Mouse (Mus musculus): ENCODE data around the gene Procr. TPM values are rescaled to one million over a fixed set of nuclear protein-coding genes. Genes with fewer than 3 reads are reported as not detected.

Procr gene
- polyA plus RNA-seq (2015; fragmentation: Nextera tagmentation; extraction: Ambion mirVana) = 0.96 and 1.4 TPM in 2 replicates

DNA sequence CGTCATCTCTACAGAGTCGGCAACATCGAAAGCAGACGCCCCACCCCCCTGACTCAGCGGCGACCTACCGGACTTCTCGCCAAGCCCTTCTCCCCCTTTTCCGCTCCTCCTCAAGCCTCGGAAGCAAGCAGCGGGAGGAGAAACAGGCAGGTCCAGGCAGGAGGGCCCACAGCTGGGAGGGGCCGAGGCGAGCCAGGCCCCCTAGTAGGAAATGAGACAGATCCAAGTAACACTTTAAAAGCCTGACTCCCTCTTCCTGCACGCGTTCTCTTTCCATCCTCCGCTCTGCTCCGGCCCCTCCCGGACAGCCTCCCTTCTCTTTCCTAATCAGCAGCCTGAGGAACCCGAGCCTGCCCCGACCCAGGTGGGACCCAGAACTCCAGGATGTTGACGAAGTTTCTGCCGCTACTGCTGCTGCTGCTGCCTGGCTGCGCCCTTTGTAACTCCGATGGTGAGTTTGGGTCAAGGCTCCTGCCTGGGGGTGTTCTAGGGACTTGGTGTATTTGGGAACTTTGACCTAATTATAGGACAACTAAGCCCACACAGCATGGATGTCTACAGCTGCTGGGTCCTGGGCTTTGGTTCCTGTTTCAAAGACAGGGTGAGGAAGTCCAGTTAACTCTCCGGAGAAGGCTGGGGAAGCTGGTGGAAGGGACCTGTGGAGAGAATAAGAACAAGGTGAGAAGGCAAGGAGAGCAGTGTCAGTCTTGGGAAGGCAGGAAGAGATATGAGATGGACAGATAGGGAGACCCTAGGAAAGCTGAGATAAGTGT is at the start of gene Procr:
TSS of gene Procr (plus strand) at position 104 of the 773 bp plus-strand sequence.
- peak; percentile 39; the same call in 1 of the 2 replicates for ATAC-seq (ENCODE audit: low read depth)
- Histone ChIP-seq H3K4me2 (ENCODE audit: low read depth, low read length) (peak within 1 kb of the TSS; percentile 51), H3K27ac (ENCODE audit: low read length) (no peak within 1 kb of the TSS), H3K4me1 (ENCODE audit: control insufficient read depth, low read depth, low read length) (no peaks in the 10 kb centered on the region), H3K9ac (ENCODE audit: low read depth, low read length) (no peak within 1 kb of the TSS), H3K4me3 (ENCODE audit: low read depth, low read length) (peak within 1 kb of the TSS; percentile 25), H3K9me3 (replicated peaks; ENCODE audit: control insufficient read depth, low read length) (no peaks in the 10 kb centered on the region), H3K27me3 (ENCODE audit: control insufficient read depth, insufficient read depth, low read depth, low read length) (peaks cover 7% of the 10 kb centered on the region), H3K36me3 (ENCODE audit: control insufficient read depth, insufficient read depth) (no peaks in the 10 kb centered on the region)
- 1% methylated on average over 25 of the region's 25 CpGs for WGBS (ENCODE audit: insufficient replicate concordance)

DNA sequence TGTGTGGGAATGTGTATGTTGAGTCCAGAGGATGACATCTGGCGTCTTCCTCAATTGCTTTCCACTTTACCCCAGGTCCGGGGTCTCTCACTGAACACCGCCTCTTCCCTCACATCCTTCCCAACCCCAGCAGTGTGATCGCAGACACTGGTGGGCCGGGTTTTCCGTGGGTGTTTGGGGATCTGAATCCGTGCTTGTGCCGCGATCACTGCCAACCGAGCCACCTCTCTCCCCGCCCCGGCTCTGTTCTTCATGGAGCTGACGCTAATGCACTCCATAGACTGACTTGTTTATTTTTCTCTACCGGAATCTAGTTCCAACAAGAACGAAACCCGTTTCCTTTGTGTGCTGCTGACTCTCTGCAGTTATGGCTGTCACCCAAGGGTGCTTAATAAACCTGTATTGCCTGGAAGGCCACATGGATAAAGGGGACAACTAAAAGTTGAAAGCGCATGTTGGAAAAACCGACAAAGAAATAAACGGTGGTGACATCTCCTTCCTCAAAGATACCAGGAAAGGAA is 49.5 kb upstream of the Procr start:
- Histone ChIP-seq H3K9me3 (replicated peaks; ENCODE audit: control insufficient read depth, low read length) (no peaks in the 10 kb centered on the region), H3K9ac (ENCODE audit: low read depth, low read length) (no peak overlapping the region), H3K4me1 (ENCODE audit: control insufficient read depth, low read depth, low read length) (no peaks in the 10 kb centered on the region), H3K27me3 (ENCODE audit: control insufficient read depth, insufficient read depth, low read depth, low read length) (no peaks in the 10 kb centered on the region), H3K4me2 (ENCODE audit: low read depth, low read length) (no peak overlapping the region), H3K27ac (ENCODE audit: low read length) (no peak overlapping the region), H3K36me3 (ENCODE audit: control insufficient read depth, insufficient read depth) (no peaks in the 10 kb centered on the region; the same call in 1 of the 2 replicates), H3K4me3 (ENCODE audit: low read depth, low read length) (no peak overlapping the region)
- 82% methylated on average over 19 of the region's 19 CpGs for WGBS (ENCODE audit: insufficient replicate concordance)
- no peak for ATAC-seq (ENCODE audit: low read depth)

- Histone ChIP-seq H3K4me2 (ENCODE audit: low read depth, low read length) (no peak overlapping the region), H3K4me3 (ENCODE audit: low read depth, low read length) (no peak overlapping the region), H3K27ac (ENCODE audit: low read length) (no peak overlapping the region), H3K27me3 (ENCODE audit: control insufficient read depth, insufficient read depth, low read depth, low read length) (no peaks in the 10 kb centered on the region), H3K4me1 (ENCODE audit: control insufficient read depth, low read depth, low read length) (no peaks in the 10 kb centered on the region), H3K36me3 (ENCODE audit: control insufficient read depth, insufficient read depth) (no peaks in the 10 kb centered on the region; the same call in 1 of the 2 replicates), H3K9ac (ENCODE audit: low read depth, low read length) (no peak overlapping the region), H3K9me3 (replicated peaks; ENCODE audit: control insufficient read depth, low read length) (no peaks in the 10 kb centered on the region)
- ATAC-seq (ENCODE audit: low read depth) = no peak
- WGBS (ENCODE audit: insufficient replicate concordance) = 61% methylated on average over 4 of the region's 4 CpGs
Observed at GRCm38 (mm10) chr2:155703630-155704029, 47.3 kb upstream of the Procr start.

- H3K27me3 ChIP-seq (ENCODE audit: control insufficient read depth, insufficient read depth, low read depth, low read length) = no peaks in the 10 kb centered on the region
- no peak overlapping the region for H3K9ac ChIP-seq (ENCODE audit: low read depth, low read length)
- H3K4me3 ChIP-seq (ENCODE audit: low read depth, low read length) = no peak overlapping the region
- ATAC-seq (ENCODE audit: low read depth) = no peak
- H3K4me1 ChIP-seq (ENCODE audit: control insufficient read depth, low read depth, low read length) = no peaks in the 10 kb centered on the region
- no peak overlapping the region for H3K27ac ChIP-seq (ENCODE audit: low read length)
- no peaks in the 10 kb centered on the region; the same call in 1 of the 2 replicates for H3K36me3 ChIP-seq (ENCODE audit: control insufficient read depth, insufficient read depth)
- WGBS (ENCODE audit: insufficient replicate concordance) = 73% methylated on average over 4 of the region's 4 CpGs
- no peaks in the 10 kb centered on the region for H3K9me3 ChIP-seq (replicated peaks; ENCODE audit: control insufficient read depth, low read length)
- no peak overlapping the region for H3K4me2 ChIP-seq (ENCODE audit: low read depth, low read length)
Observed at GRCm38 (mm10) chr2:155707251-155707650, 43.7 kb upstream of the Procr start.

- Histone ChIP-seq H3K9ac (ENCODE audit: low read depth, low read length) (no peak overlapping the region), H3K4me1 (ENCODE audit: control insufficient read depth, low read depth, low read length) (no peaks in the 10 kb centered on the region), H3K36me3 (ENCODE audit: control insufficient read depth, insufficient read depth) (no peaks in the 10 kb centered on the region; the same call in 1 of the 2 replicates), H3K4me3 (ENCODE audit: low read depth, low read length) (no peak overlapping the region), H3K27me3 (ENCODE audit: control insufficient read depth, insufficient read depth, low read depth, low read length) (no peaks in the 10 kb centered on the region), H3K9me3 (replicated peaks; ENCODE audit: control insufficient read depth, low read length) (no peaks in the 10 kb centered on the region), H3K4me2 (ENCODE audit: low read depth, low read length) (no peak overlapping the region), H3K27ac (ENCODE audit: low read length) (no peak overlapping the region)
- no peak for ATAC-seq (ENCODE audit: low read depth)
- WGBS (ENCODE audit: insufficient replicate concordance) = 56% methylated on average over 11 of the region's 11 CpGs
Observed at GRCm38 (mm10) chr2:155710557-155710956, 40.4 kb upstream of the Procr start.

DNA sequence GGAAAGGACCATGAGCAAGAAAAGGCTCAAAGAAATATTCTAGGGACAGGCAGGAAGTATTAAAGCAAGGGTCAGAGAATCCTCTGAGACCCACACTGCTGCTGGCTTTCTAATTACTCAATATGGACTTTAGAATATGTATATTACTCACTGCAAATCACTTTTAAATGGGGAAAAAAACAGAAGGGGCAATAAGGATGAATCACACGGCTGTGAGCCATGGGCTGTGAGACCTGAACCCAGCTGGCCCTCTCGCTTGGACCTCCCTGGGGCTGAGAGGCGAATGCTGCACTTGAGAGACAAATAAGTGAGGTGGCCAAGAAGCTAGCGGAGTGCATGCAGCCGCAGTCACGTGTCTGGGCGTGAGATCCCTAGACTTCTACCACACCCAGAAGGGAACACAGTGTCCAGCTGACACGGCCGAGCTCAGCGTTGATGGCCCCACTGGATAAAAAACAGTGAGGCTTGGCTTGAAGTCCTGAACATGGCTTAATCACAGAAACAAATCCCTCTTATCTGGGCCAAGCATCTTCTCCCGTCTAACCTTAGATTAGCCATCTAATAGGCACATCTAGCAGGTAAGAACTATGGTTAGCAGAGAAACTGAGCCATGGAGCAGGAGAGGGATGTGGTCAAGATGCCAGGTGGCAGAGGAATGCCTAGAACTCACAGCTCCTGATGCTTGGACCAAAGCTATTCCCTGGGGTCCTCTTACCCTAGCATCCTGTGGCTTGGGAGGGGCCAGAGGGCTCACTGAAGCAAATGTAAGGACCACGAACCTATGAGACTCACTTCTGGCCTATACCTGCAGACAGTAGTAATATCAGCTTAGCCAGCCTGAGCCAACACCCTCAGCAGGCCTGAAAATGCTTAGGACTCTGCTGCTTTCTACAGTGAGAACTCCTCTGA is 33.6 kb upstream of the Procr start:
- Histone ChIP-seq H3K27me3 (ENCODE audit: control insufficient read depth, insufficient read depth, low read depth, low read length) (no peaks in the 10 kb centered on the region), H3K9me3 (replicated peaks; ENCODE audit: control insufficient read depth, low read length) (no peaks in the 10 kb centered on the region), H3K36me3 (ENCODE audit: control insufficient read depth, insufficient read depth) (peaks cover 4% of the 10 kb centered on the region; the same call in 1 of the 2 replicates), H3K9ac (ENCODE audit: low read depth, low read length) (no peak overlapping the region), H3K4me1 (ENCODE audit: control insufficient read depth, low read depth, low read length) (no peaks in the 10 kb centered on the region), H3K4me3 (ENCODE audit: low read depth, low read length) (no peak overlapping the region), H3K27ac (ENCODE audit: low read length) (no peak overlapping the region), H3K4me2 (ENCODE audit: low read depth, low read length) (no peak overlapping the region)
- ATAC-seq (ENCODE audit: low read depth) = no peak
- 73% methylated on average over 12 of the region's 12 CpGs for WGBS (ENCODE audit: insufficient replicate concordance)

DNA sequence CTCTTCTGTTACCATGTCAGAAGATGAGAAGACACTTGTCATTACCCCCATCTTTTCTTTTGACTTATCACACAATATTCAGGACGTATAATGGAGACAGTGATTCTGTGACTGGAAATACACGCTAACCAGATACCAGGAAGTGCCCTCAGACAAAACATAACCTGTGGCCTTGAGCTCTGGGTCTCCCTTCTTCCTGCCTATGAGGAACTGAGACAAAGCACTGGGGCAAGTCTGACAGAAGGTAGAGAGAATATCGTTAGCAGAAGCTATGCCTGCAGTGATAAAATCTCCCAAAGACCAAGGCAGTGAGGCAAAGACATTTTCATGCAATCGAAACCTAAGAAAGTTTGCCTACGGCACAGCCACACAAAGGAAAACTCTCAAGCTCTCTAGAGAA is 30.3 kb upstream of the Procr start:
- no peaks in the 10 kb centered on the region for H3K4me1 ChIP-seq (ENCODE audit: control insufficient read depth, low read depth, low read length)
- H3K36me3 ChIP-seq (ENCODE audit: control insufficient read depth, insufficient read depth) = peaks cover 4% of the 10 kb centered on the region; the same call in 1 of the 2 replicates
- WGBS (ENCODE audit: insufficient replicate concordance) = 53% methylated on average over 5 of the region's 5 CpGs
- H3K27ac ChIP-seq (ENCODE audit: low read length) = no peak overlapping the region
- ATAC-seq (ENCODE audit: low read depth) = no peak
- H3K27me3 ChIP-seq (ENCODE audit: control insufficient read depth, insufficient read depth, low read depth, low read length) = no peaks in the 10 kb centered on the region
- H3K4me2 ChIP-seq (ENCODE audit: low read depth, low read length) = no peak overlapping the region
- no peak overlapping the region for H3K9ac ChIP-seq (ENCODE audit: low read depth, low read length)
- no peaks in the 10 kb centered on the region for H3K9me3 ChIP-seq (replicated peaks; ENCODE audit: control insufficient read depth, low read length)
- H3K4me3 ChIP-seq (ENCODE audit: low read depth, low read length) = no peak overlapping the region

DNA sequence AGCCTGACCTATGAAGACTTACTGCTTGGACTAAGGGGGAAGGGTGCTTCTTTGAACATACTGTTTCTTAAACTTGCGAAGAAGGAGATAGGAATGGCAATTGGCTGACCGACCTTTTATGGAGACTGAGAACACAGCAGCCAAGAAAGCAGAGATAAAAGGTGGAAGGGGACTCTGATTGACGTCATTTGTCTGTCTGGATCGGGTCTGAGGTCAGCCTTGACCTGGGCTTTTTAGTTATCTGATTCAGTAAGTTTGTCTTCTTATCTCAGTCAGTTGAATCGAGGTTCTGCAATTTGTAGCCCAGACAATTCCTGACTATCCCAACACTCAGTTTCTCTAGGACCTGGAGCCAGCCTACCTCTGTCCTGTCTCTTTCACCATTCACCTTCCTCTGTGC is 26.9 kb upstream of the Procr start:
- H3K4me2 ChIP-seq (ENCODE audit: low read depth, low read length) = no peak overlapping the region
- WGBS (ENCODE audit: insufficient replicate concordance) = 39% methylated on average over 5 of the region's 5 CpGs

More for the DNA sequence above, 26.9 kb upstream of the Procr start:
- Histone ChIP-seq H3K4me3 (ENCODE audit: low read depth, low read length) (no peak overlapping the region), H3K36me3 (ENCODE audit: control insufficient read depth, insufficient read depth) (no peaks in the 10 kb centered on the region), H3K27ac (ENCODE audit: low read length) (no peak overlapping the region), H3K9me3 (replicated peaks; ENCODE audit: control insufficient read depth, low read length) (no peaks in the 10 kb centered on the region), H3K4me1 (ENCODE audit: control insufficient read depth, low read depth, low read length) (peaks cover 13% of the 10 kb centered on the region), H3K27me3 (ENCODE audit: control insufficient read depth, insufficient read depth, low read depth, low read length) (no peaks in the 10 kb centered on the region), H3K9ac (ENCODE audit: low read depth, low read length) (no peak overlapping the region)
- ATAC-seq (ENCODE audit: low read depth) = no peak
